Mouse (Mus musculus) lung, embryonic 16.5 days (tissue): ENCODE measurements at regions not wholly inside any gene's neighbourhood (a gene's known extent, or its start where the extent isn't known, plus 50 kb on each side); places are given as distances from the start of the nearest gene placed in this dataset.
"Not testable (repeated sequence)": the region's sequence is repeated elsewhere in the genome, so short reads cannot be mapped to it uniquely, and the experiment has no call there.

Experiments used
- ATAC-seq: fragments of 200-750 bp; cut with Nextera tagmentation; 2 replicates; pipeline ENCODE4 v1.8.0; 2017; ENCODE audit warnings: low read depth, mild to moderate bottlenecking, moderate library complexity
- H3K27ac ChIP-seq: fragments of 300-500 bp; sonication (generic); 2 replicates; pipeline ENCODE4 v1.5.1; 2014; ENCODE audit warnings: mild to moderate bottlenecking, control low read depth, low read length
- H3K27me3 ChIP-seq: fragments of 300-500 bp; sonication (generic); 2 replicates; pipeline ENCODE4 v1.6.1; 2014; ENCODE audit warnings: low read depth, low read length, mixed read lengths; ENCODE audit not compliant: control insufficient read depth, insufficient read depth
- H3K36me3 ChIP-seq: fragments of 300-500 bp; sonication (generic); 2 replicates; pipeline ENCODE4 v1.6.1; 2014; ENCODE audit warnings: low read length; ENCODE audit not compliant: control insufficient read depth, insufficient read depth
- H3K4me1 ChIP-seq: fragments of 300-500 bp; sonication (generic); replicated peaks from 2 replicates; pipeline ENCODE4 v1.6.1; 2014; ENCODE audit warnings: low read length, mixed read lengths; ENCODE audit not compliant: control insufficient read depth, insufficient read depth
- H3K4me2 ChIP-seq: fragments of 300-500 bp; sonication (generic); 2 replicates; pipeline ENCODE4 v1.6.1; 2014; ENCODE audit warnings: low read depth, low read length, control low read depth
- H3K4me3 ChIP-seq: fragments of 300-500 bp; sonication (generic); 2 replicates; pipeline ENCODE4 v1.5.1; 2014; ENCODE audit warnings: mild to moderate bottlenecking, low read length, control low read depth
- H3K9ac ChIP-seq: fragments of 300-500 bp; sonication (generic); 2 replicates; pipeline ENCODE4 v1.6.1; 2014; ENCODE audit warnings: low read length, control low read depth
- H3K9me3 ChIP-seq: fragments of 300-500 bp; sonication (generic); 2 replicates; pipeline ENCODE4 v1.6.1; 2016; ENCODE audit warnings: low read length; ENCODE audit not compliant: control insufficient read depth
- whole genome bisulfite sequencing: fragments of 180-500 bp; shearing (Covaris S2); extraction: QIAGEN DNeasy Blood & Tissue Kit; methylation state at CpG from one replicate; pipeline ENCODE4 v1.1.7; 2014; 5-methylcytosine and 5-hydroxymethylcytosine counted together

DNA sequence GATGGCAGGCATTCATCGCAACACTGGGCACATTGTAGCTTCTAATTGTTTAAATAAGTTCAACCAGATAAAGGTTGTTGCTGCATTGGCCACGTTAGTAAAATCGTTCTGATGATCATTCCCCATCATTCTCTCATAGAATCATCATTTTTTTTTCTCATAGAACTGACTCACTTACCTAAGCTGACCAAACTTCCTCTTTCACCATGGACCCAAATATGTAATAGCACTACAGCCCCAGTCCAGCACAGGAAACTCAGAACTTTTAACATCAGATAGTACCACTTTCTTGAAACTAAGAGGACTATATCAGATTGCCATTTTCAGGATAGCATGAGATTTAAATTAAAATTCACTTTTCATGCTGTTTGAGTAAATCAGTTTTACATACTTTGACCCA is 82.2 kb upstream of the Anapc15-ps start:
- Histone ChIP-seq H3K9me3 (no peaks in the 10 kb centered on the region), H3K27me3 (no peaks in the 10 kb centered on the region), H3K4me1 (no peaks in the 10 kb centered on the region), H3K4me2 (no peak overlapping the region), H3K9ac (no peak overlapping the region), H3K27ac (no peak overlapping the region), H3K4me3 (no peak overlapping the region), H3K36me3 (no peaks in the 10 kb centered on the region)
- 75% methylated on average over 3 of the region's 3 CpGs for whole genome bisulfite sequencing
- ATAC-seq, result no peak

DNA sequence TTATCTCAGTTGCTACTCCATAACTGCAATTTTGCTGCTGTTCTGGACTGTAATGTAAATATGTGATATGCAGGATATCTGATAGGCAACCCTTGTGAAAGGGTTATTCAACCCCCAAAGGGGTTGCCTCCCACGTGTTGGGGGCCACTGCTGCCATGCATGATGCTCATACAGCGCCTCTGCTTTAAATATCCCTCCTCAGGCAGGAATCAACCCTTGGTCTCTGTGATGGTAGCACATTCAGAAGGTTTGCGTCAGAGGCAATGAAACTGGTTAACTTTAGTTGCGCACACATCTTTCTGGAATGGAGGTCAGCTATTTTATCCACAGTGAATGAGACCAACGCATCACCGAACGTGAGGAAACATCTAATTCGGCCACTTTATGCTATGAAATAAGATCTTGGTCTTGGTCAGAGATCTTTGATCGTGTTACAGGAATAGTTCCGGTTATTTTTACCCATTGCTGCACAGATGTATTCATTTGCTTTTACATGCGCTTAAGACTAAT is 80.2 kb upstream of the Anapc15-ps start:
- H3K9me3 ChIP-seq, result no peaks in the 10 kb centered on the region
- no peak overlapping the region for H3K27ac ChIP-seq
- no peak overlapping the region for H3K9ac ChIP-seq
- no peaks in the 10 kb centered on the region for H3K36me3 ChIP-seq
- no peak overlapping the region for H3K4me2 ChIP-seq
- no peaks in the 10 kb centered on the region for H3K27me3 ChIP-seq
- WGBS, result 87% methylated on average over 11 of the region's 11 CpGs
- no peak overlapping the region for H3K4me3 ChIP-seq
- ATAC-seq, result no peak
- H3K4me1 ChIP-seq, result no peaks in the 10 kb centered on the region

DNA sequence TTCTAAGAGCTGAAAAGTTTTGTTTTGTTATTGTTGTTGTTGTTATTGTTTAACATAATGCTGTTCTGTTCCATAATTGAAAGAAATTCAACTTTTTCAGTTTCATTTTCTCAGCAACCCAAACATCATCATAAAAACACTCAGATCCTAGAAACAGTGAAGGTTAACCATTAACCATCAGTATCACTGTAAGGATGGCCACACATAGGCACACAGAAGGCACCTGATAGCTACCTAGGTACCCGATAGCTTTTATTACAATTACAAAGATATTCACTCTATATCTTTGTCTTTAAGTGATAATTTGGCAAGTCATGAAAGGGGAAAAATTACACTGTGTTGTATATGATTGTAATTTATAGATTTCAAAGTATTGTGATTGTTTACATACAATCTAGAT is 75.1 kb upstream of the Anapc15-ps start:
- ATAC-seq, result no peak
- no peaks in the 10 kb centered on the region for H3K4me1 ChIP-seq
- 95% methylated on average over 1 of the region's 1 CpGs for WGBS
- no peaks in the 10 kb centered on the region for H3K27me3 ChIP-seq
- H3K4me2 ChIP-seq, result no peak overlapping the region
- no peak overlapping the region for H3K27ac ChIP-seq
- H3K4me3 ChIP-seq, result no peak overlapping the region
- H3K9me3 ChIP-seq, result no peaks in the 10 kb centered on the region
- no peak overlapping the region for H3K9ac ChIP-seq
- no peaks in the 10 kb centered on the region for H3K36me3 ChIP-seq

DNA sequence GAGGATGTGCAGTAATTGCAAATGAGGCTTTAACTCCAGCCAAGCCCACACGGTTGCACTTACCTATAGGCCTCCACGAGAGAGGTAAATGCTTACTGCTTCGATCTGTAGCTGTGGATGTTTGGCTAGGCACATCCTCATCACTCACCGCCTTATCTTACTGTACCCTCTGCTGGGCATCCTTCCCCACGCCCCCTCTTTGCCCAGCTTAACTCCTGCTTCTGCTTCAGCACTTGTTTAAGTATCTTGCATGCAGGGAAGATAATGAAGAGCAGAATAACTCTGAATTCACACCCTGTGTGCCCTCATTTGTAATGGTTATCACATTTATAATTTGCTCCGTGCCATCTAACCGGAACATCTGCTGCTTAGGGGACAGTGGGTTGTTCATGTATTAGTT is 74.7 kb upstream of the Anapc15-ps start:
- Histone ChIP-seq H3K27ac (no peak overlapping the region), H3K4me1 (no peaks in the 10 kb centered on the region), H3K9me3 (no peaks in the 10 kb centered on the region), H3K4me3 (no peak overlapping the region), H3K27me3 (no peaks in the 10 kb centered on the region), H3K9ac (no peak overlapping the region), H3K4me2 (no peak overlapping the region), H3K36me3 (no peaks in the 10 kb centered on the region)
- WGBS, result 69% methylated on average over 7 of the region's 7 CpGs
- no peak for ATAC-seq

DNA sequence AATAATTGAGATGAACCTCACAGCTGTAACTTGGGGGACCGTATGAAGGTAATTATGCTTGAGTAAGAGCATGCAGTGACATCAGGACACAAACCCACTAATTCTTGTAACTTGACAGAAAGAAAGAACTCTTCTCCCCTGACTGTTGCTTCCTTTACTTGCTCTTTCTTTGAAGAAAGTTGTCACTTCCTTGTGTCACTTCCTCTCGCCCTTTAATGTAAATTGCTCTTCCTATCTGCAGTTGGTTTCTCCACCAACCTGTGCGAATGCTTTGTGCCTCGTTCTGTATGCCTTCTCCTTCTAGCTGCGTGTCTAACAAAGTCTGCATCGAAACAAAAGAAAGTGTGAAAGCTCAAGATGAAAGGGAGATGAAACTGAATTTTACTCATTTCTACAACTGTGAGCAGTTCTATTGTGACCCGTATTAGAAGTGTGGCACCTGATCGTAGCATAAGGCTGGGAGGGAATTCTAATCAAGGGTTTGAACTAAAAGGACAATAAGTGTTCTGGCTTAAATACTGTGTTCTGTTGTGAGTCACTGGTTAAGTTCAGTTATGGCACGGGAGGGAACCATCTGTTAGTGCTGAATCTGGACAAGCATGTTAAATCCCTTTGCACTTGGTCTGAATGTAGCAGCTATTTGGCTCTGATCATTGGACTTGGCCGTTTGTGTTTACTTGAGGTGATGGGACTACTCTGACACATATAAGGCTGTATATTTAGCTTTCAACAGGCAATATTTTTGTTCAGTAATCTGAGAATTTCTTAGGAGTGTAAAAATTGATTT is 72.8 kb upstream of the Anapc15-ps start:
- Histone ChIP-seq H3K4me1 (no peaks in the 10 kb centered on the region), H3K27me3 (no peaks in the 10 kb centered on the region), H3K9ac (no peak overlapping the region), H3K4me3 (no peak overlapping the region), H3K36me3 (no peaks in the 10 kb centered on the region), H3K4me2 (no peak overlapping the region), H3K27ac (no peak overlapping the region), H3K9me3 (no peaks in the 10 kb centered on the region)
- no peak for ATAC-seq
- 66% methylated on average over 10 of the region's 10 CpGs for WGBS

DNA sequence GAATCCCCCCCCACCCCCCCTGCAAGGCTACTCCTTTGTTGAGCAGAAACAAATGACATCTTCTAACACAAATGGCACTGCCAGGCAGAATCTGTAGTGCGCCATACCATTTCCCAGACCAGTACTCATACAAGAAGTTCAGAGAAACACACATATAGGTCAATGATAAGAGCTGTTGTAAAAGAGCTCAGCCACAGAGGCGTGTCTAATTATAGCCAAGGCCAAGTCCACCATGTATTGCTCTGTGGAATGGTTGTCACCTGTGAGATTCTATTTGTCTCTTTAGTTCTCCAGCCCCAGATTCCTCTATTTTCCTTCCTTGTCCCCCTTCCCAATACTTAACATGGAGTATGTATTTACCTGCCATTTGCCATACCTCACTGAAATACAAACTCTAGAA is 72.0 kb upstream of the Anapc15-ps start:
- Histone ChIP-seq H3K4me2 (no peak overlapping the region), H3K36me3 (no peaks in the 10 kb centered on the region), H3K9ac (no peak overlapping the region), H3K27ac (no peak overlapping the region), H3K4me3 (no peak overlapping the region), H3K9me3 (no peaks in the 10 kb centered on the region), H3K27me3 (no peaks in the 10 kb centered on the region), H3K4me1 (no peaks in the 10 kb centered on the region)
- WGBS, result 86% methylated on average over 2 of the region's 2 CpGs
- no peak for ATAC-seq

DNA sequence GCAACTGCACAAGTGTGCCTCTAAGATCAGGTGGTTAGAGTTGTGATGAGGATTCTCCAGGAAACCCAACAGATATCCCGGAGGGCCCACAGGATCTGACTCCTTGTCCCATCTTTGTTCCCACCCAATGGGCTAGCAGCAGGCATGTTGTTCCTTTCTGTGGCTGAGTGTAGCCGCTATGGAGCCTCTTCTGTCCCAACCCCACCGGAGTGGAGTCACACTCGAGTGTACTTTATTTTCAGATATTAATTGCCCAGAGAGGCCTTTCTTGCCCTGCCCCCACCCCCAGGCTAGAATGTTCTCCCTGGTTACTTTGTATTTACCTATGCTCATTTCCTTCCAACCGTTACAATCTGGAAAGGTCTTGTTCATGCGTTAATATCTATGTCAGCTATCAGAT is 70.4 kb upstream of the Anapc15-ps start:
- WGBS, result 77% methylated on average over 6 of the region's 6 CpGs

DNA sequence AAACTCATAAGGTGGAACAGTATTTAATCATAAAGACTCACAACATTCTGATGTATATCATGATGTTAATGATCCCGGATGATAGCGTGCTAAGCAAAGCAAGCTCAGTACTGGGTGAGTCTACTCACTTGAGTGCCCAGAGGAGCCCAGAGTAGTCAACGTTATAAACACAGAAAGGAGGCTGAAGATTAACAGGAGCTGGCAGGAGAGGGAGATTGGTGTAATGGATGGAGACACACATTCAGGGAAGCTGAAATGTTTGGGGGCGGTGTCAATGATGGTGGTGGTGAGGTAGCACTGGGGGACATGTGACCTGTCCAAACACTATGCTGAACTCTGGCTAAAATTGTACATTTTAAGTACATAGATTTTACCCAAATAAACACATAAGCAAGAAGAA is 66.2 kb upstream of the Anapc15-ps start:
- H3K27ac ChIP-seq, result no peak overlapping the region
- no peak for ATAC-seq
- H3K9me3 ChIP-seq, result 0 out of 2 replicates have a peak, but pooled peaks cover 2% of the 10 kb centered on the region
- no peaks in the 10 kb centered on the region for H3K27me3 ChIP-seq
- H3K4me3 ChIP-seq, result no peak overlapping the region
- H3K9ac ChIP-seq, result no peak overlapping the region
- H3K4me1 ChIP-seq, result no peaks in the 10 kb centered on the region
- no peaks in the 10 kb centered on the region for H3K36me3 ChIP-seq
- WGBS, result 84% methylated on average over 4 of the region's 4 CpGs
- no peak overlapping the region for H3K4me2 ChIP-seq

More for the DNA sequence above, 70.4 kb upstream of the Anapc15-ps start:
- Histone ChIP-seq H3K4me2 (no peak overlapping the region), H3K36me3 (no peaks in the 10 kb centered on the region), H3K27me3 (no peaks in the 10 kb centered on the region), H3K9ac (no peak overlapping the region), H3K4me3 (no peak overlapping the region), H3K27ac (no peak overlapping the region), H3K9me3 (no peaks in the 10 kb centered on the region), H3K4me1 (no peaks in the 10 kb centered on the region)
- no peak for ATAC-seq

DNA sequence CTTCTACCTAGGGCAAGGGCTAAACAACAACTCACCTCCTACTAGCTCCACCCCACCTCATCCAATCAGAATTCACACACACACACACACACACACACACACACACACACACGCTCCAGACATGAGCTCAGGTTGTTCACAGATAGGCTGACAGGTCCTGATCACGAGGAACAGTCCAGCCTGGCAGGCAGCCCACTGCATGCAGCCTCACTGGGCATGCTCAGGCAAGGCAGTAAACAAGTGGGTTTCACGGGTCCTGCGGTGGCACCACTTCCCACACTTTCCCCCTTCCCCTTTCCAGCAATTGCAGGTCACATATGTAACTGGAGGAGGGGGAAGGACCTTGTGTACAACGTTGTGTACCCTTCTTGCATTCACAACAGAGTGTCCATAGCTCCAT is 63.5 kb upstream of the Anapc15-ps start:
- 77% methylated on average over 5 of the region's 5 CpGs for WGBS
- H3K4me2 ChIP-seq, H3K27ac ChIP-seq, H3K4me1 ChIP-seq, H3K9ac ChIP-seq, H3K4me3 ChIP-seq, H3K27me3 ChIP-seq, ATAC-seq, H3K9me3 ChIP-seq, H3K36me3 ChIP-seq: not testable (repeated sequence)
